In genomic region chr17:83025340-83025816, GRCm38 (mm10) we compare ENCODE assay signal across 8 mouse cellular contexts.
DNase-seq lines count a peak whose midpoint lies in the region; ATAC-seq lines count a peak whose summit lies in the region.

No protein-coding gene starts in this region.

- peak; percentile 89 for ATAC-seq in granulocyte monocyte progenitor cell, adult 5-6 weeks (replicated peaks; ENCODE audit: poor library complexity, severe bottlenecking)
- ATAC-seq in kidney, embryonic 14.5 days (ENCODE audit: low FRiP score, low TSS enrichment) = peak; percentile 60

- no peak overlapping the region for H3K4me3 ChIP-seq in embryonic facial prominence, embryonic 10.5 days
- H3K4me3 ChIP-seq in kidney, embryonic 14.5 days (ENCODE audit: low read length) = no peak overlapping the region

- no peak overlapping the region for H3K4me2 ChIP-seq in kidney, embryonic 14.5 days (replicated peaks; ENCODE audit: low read depth, low read length)

- no peak overlapping the region for H3K27ac ChIP-seq in embryonic facial prominence, embryonic 10.5 days (replicated peaks)
- no peak overlapping the region for H3K27ac ChIP-seq in kidney, embryonic 14.5 days (ENCODE audit: low read depth, low read length)

- no peaks in the 10 kb centered on the region for H3K36me3 ChIP-seq in embryonic facial prominence, embryonic 10.5 days (replicated peaks)
- H3K36me3 ChIP-seq in kidney, embryonic 14.5 days (ENCODE audit: control insufficient read depth, insufficient read depth, low read length) = no peaks in the 10 kb centered on the region
- no peaks in the 10 kb centered on the region for H3K36me3 ChIP-seq in splenic B cell, adult 2 months (ENCODE audit: control insufficient read depth, insufficient read depth, low read length, poor library complexity, severe bottlenecking)

- peaks cover 8% of the 10 kb centered on the region for H3K4me1 ChIP-seq in embryonic facial prominence, embryonic 10.5 days
- H3K4me1 ChIP-seq in kidney, embryonic 14.5 days (ENCODE audit: control insufficient read depth, insufficient read depth, low read length) = no peaks in the 10 kb centered on the region

- H3K9ac ChIP-seq in kidney, embryonic 14.5 days (ENCODE audit: low read depth, low read length) = no peak overlapping the region

- no peaks in the 10 kb centered on the region; the same call in 1 of the 2 replicates for H3K9me3 ChIP-seq in embryonic facial prominence, embryonic 10.5 days
- peaks cover 6% of the 10 kb centered on the region; the same call in 1 of the 2 replicates for H3K9me3 ChIP-seq in kidney, embryonic 14.5 days (ENCODE audit: control insufficient read depth, low read length)

- no peaks in the 10 kb centered on the region for H3K27me3 ChIP-seq in embryonic facial prominence, embryonic 10.5 days (replicated peaks; ENCODE audit: low read depth, poor library complexity, severe bottlenecking)
- H3K27me3 ChIP-seq in kidney, embryonic 14.5 days (ENCODE audit: control insufficient read depth, insufficient read depth, low read length) = no peaks in the 10 kb centered on the region
- no peaks in the 10 kb centered on the region for H3K27me3 ChIP-seq in splenic B cell, adult 2 months (ENCODE audit: control insufficient read depth, insufficient read depth, low read length, poor library complexity, severe bottlenecking)

- DNase-seq in 3134 (ENCODE audit: extremely low read depth, insufficient read length, low spot score) (peak; percentile 43), liver (peak; percentile 76)
- peak; percentile 89 for DNase-seq in adrenal gland, postnatal 14 days
- peak; percentile 88 for DNase-seq in embryonic facial prominence, embryonic 10.5 days (ENCODE audit: low spot score)
- DNase-seq in natural killer cell, adult 2 months (ENCODE audit: low spot score in 2 of 2) = peak; percentile 25 to 55
- DNase-seq in splenic B cell, adult 2 months (ENCODE audit: low read depth, low spot score) = peak; percentile 82

- 9% methylated on average over 5 of the region's 5 CpGs for WGBS in embryonic facial prominence, embryonic 10.5 days
- WGBS in kidney, embryonic 14.5 days = 12% methylated on average over 5 of the region's 5 CpGs
